Comparison of ENCODE assay signal across 29 mouse cellular contexts in the genomic region with DNA sequence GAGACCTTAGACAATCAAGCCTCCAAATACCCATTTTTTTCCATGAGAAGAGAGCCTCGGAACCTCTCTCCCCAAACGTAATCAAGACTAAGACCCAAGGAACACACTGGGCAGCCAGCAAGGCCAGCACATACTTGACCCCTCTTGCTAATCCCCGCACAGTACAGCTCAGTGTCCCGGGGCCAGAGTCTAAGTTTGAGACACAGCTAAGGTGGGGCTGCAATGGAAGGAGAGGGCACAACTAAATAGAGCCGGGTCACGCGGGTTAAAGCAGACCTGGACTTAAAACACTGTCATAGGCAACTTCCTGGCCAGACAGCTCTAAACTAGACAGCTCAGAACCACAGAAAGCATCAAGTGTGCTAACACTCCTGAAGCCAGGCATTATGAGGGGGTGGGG.
"Had no signal": no experiment of that assay in that cellular context is flagged by ENCODE, and none has a peak within 500 bp of the region (broad histone marks: within the 10 kb centered on the region; RNA-seq: fewer than 3 reads in every experiment).

No protein-coding gene starts in this region.

- H3K27ac ChIP-seq: embryonic facial prominence, embryonic 10.5 days; embryonic facial prominence, embryonic 12.5 days; embryonic facial prominence, embryonic 13.5 days; embryonic facial prominence, embryonic 15.5 days; forebrain, embryonic 10.5 days; forebrain, embryonic 12.5 days; forebrain, embryonic 13.5 days; forebrain, embryonic 15.5 days; gastrocnemius, adult 2 months; heart, adult 2 months had no signal

- H3K4me1 ChIP-seq: embryonic facial prominence, embryonic 12.5 days; embryonic facial prominence, embryonic 15.5 days; forebrain, embryonic 15.5 days had no signal

- ATAC-seq: forebrain, embryonic 13.5 days; forebrain, embryonic 14.5 days; forebrain, embryonic 15.5 days; forebrain, embryonic 16.5 days; forebrain, postnatal 0 days had no signal

- H3K27me3 ChIP-seq: embryonic facial prominence, embryonic 12.5 days; embryonic facial prominence, embryonic 13.5 days; embryonic facial prominence, embryonic 15.5 days; forebrain, embryonic 12.5 days; forebrain, embryonic 13.5 days; forebrain, embryonic 15.5 days had no signal

- DNase-seq: cerebellum, adult 2 months; cerebellum, adult 8-10 months; cerebellum, adult 9-10 months; cerebellum, adult 9-11 months; cerebellum, postnatal 10 days; cerebellum, postnatal 14 days; cerebellum, postnatal 25 days; cerebellum, postnatal 36 days; embryo, embryonic 11 days; forebrain, postnatal 0 days; gastrocnemius, adult 2 months; gastrocnemius, postnatal 10 days; gastrocnemius, postnatal 14 days; gastrocnemius, postnatal 25 days; gastrocnemius, postnatal 36 days; heart, adult 11 months; heart, adult 18-20 months; heart, adult 2 months had no signal

- H3K9me3 ChIP-seq: embryonic facial prominence, embryonic 10.5 days; embryonic facial prominence, embryonic 12.5 days; embryonic facial prominence, embryonic 13.5 days; embryonic facial prominence, embryonic 15.5 days; forebrain, embryonic 10.5 days; forebrain, embryonic 12.5 days; forebrain, embryonic 13.5 days; forebrain, embryonic 15.5 days had no signal

- H3K4me2 ChIP-seq: embryonic facial prominence, embryonic 12.5 days; embryonic facial prominence, embryonic 13.5 days; embryonic facial prominence, embryonic 15.5 days; forebrain, embryonic 12.5 days; forebrain, embryonic 13.5 days; forebrain, embryonic 15.5 days had no signal

- H3K9ac ChIP-seq: embryonic facial prominence, embryonic 12.5 days; embryonic facial prominence, embryonic 13.5 days; embryonic facial prominence, embryonic 15.5 days; forebrain, embryonic 12.5 days; forebrain, embryonic 13.5 days; forebrain, embryonic 15.5 days; forebrain, postnatal 0 days had no signal

- H3K4me3 ChIP-seq: embryonic facial prominence, embryonic 10.5 days; embryonic facial prominence, embryonic 12.5 days; embryonic facial prominence, embryonic 13.5 days; embryonic facial prominence, embryonic 15.5 days; erythroblast, embryonic 14.5 days; forebrain, embryonic 10.5 days; forebrain, embryonic 12.5 days; forebrain, embryonic 13.5 days; forebrain, embryonic 15.5 days; gastrocnemius, adult 2 months; heart, adult 2 months had no signal
